Mouse (Mus musculus) ES-CJ7 (cell line): ENCODE results near the gene Edar.
A peak's percentile ranks its signal among the peaks of the same experiment; 100 is the strongest.

ENCODE experiments used
- DNase-seq: peaks from one replicate; pipeline ENCODE4 v3.0.0; 2011; ENCODE audit warnings: low read depth, low spot score

Gene Edar

GRCm38 (mm10) chr10:58601946-58602345 is 73.5 kb downstream of the Edar start:
- DNase-seq = no peak

GRCm38 (mm10) chr10:58601431-58601901 is 74.0 kb downstream of the Edar start:
- DNase-seq = peak; percentile 40

GRCm38 (mm10) chr10:58600983-58601382 is 74.5 kb downstream of the Edar start:
- peak; percentile 12 for DNase-seq

GRCm38 (mm10) chr10:58600151-58600550 is 75.3 kb downstream of the Edar start:
- DNase-seq = no peak

GRCm38 (mm10) chr10:58595821-58596220 is 79.6 kb downstream of the Edar start:
- no peak for DNase-seq

GRCm38 (mm10) chr10:58595197-58595596 is 80.3 kb downstream of the Edar start:
- no peak for DNase-seq

- peak; percentile 34 for DNase-seq
Observed at GRCm38 (mm10) chr10:58594486-58594885, 81.0 kb downstream of the Edar start.

GRCm38 (mm10) chr10:58585427-58586223 is 89.8 kb downstream of the Edar start:
- DNase-seq = no peak

- no peak for DNase-seq
Observed at GRCm38 (mm10) chr10:58560521-58560920, 114.9 kb downstream of the Edar start.

- DNase-seq = peak; percentile 79
Observed at GRCm38 (mm10) chr10:58559901-58560300, 115.6 kb downstream of the Edar start.

- peak; percentile 84 for DNase-seq
Observed at GRCm38 (mm10) chr10:58559098-58559497, 116.4 kb downstream of the Edar start.

GRCm38 (mm10) chr10:58554693-58555387 is 120.6 kb downstream of the Edar start:
- no peak for DNase-seq
